Mouse (Mus musculus) inflammation-experienced regulatory T-cells, adult 6 months (primary cell): ENCODE data around the gene Spo11. TPM values are rescaled to one million over a fixed set of nuclear protein-coding genes. Genes with fewer than 3 reads are reported as not detected.
A peak's percentile ranks its signal among the peaks of the same experiment; 100 is the strongest.

ENCODE experiments used
- ATAC-seq: one replicate; pipeline ENCODE4 v1.8.0; 2017
- polyA plus RNA-seq, 3 experiments: library from polyadenylated mRNA; unstranded; fragments of 100-300 nt; shearing (Covaris generic); gene quantifications; one replicate each; pipeline ENCODE4 v1.2.1; 2017

Gene Spo11
- 1 to 10 TPM; 4.6 to 6.3 (median 6.0) TPM for polyA plus RNA-seq

DNA sequence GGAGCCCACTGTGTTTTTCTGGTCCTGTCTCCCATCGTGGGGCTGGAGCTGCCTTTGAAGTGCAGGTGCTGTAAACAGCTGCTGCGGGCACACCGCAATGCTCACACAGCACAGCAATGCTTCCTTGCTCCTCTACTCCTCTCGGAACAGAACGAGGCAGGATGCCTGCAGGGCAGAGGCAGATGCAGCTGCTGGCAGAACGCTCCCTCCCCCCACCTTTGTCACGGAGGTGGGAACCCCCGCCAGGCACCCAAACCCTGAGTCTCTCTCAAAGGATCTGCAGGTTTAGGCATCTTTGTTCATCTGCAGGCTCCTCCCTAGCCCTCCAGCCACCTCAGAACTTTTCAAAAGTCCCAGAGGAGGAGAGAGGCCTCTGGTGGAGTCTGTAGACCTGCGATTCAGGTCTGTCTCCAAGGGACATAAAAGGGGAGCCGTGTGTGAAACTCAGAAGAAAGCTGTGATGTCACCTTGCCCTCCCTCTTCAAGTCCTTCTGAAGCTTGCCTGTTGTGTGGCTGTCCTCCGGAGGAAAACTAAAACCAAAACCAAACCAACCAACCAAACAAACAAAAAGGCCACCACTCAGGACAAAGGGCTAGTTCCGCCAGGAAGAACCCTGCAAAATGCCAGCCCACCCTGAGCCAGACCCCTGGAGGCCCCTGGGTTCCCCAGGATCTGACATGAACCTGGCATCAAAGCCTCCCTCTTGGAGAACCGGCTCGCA lies at the start of gene Spo11:
Gene Spo11, plus strand, starts transcription at position 292 of the 722 bp plus-strand sequence.
- peak; percentile 78 for ATAC-seq

DNA sequence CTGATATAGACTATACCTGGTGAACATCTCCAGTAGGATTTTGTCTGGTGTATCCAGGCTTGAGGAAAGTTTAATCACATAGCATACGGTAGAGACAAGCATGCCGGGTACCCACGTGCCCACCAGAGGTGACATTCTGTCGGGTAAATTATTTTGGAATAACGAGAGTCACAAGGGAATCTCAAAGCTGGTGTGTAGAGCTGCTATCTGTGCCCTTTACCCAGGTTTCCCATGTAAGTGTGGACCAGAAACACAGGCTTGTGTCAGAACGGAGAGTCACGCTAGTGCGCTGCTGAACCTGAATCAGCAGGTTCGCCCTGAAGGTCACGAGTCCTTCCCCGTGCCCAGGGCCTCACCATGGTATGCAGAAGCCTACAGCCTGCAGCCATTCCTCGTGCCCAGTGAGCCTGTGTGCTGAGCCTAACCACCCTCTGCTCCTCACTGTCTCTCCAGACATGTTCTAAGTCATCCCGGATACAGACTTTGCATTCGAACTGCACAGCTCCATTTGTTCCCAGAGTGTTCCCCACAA lies 47.5 kb upstream of the Spo11 start:
- no peak for ATAC-seq

GRCm38 (mm10) chr2:172931137-172931898 lies 46.2 kb upstream of the Spo11 start:
- ATAC-seq = no peak

DNA sequence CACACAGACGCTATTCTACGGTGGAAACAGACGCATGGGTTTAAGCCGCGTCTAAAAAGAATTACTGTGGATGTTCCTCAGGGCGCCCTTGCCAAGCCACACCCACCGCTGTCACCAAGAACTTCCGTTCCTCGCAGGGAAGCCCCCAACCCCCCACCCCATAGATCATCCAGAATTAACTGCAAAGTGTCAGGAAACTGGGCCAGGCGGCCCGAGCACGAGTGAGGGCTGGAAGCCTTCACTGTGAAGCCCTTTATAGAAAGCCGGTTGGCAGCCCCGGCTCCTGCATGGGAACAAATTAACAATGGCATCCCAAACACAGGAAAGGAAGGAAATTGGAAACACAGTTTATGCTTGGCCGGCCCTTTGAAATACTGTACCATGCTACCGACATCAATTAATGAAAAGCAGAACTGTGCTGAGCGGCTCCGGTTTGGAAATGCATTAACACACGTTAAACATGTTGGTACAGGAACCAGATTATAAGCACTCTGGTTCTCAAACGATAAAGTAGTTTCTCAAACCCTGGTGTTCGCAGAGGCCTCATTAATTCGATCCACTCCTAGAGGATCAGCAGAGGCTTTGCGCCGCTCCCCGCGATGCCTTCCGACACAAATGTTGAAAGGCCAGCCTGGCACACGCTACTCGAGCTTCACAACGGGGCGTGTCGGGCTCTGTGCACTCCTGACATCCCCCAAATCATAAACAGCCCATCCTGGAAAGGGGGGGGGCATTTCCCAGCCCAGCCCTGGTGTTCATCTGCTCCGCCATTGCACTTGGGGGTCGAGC lies 43.7 kb upstream of the Spo11 start:
- ATAC-seq = no peak

DNA sequence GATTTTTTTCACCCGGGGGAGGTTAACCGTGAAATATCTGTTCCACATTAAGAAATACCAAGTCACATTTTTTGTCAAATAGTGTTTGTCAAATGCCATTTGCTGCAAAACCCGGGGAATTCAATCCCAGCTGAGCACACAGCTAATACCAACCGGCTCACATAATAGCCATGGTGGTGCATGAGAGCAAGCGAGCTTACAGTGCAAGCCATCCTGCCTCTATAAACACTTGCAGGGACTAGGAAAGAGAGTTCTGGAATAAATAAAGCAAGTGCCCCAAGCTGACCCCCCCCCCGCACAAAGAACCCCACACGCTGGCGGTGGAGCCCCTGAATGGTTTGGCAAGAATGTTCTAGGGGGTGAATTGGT lies 43.1 kb upstream of the Spo11 start:
- ATAC-seq = no peak

DNA sequence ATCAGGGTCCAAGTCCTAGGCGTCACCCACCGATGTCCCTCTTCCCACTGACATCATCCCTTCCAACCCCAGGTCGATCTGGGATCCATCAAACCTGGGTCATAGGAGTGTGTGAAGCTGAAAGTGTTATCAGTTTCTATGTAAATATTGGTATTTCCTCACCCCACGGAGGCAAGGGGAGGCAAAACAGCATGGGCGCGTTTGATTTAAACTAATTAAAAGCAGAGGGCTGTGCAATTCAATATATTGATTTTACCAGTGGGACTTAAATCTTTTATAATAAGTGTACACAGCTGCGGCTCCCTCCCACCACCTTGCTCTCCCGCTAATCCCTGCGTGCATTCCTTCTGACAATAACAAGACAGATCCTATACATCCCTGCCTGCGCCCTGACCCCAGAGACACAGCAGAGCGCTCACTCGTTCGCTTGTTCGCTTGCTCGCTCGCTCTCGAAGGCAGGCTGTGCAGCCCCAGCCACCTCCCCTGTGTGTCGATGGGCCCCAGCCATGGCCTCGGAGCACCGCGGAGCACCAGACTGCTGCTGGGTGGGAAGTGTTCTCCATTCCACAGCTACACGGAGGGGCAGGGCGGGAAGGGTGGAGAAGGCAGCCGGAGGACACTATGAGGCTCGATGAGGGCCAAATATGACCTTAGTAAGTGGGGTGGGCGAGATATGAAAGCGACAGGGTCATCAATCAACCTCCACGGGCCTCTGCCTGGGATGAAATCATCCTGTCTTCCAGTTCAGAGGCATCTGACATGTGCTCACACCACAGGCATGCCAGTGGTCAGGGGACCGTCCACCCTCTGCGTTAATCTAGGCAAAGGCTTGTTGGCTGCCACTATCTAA lies 42.4 kb upstream of the Spo11 start:
- no peak for ATAC-seq

DNA sequence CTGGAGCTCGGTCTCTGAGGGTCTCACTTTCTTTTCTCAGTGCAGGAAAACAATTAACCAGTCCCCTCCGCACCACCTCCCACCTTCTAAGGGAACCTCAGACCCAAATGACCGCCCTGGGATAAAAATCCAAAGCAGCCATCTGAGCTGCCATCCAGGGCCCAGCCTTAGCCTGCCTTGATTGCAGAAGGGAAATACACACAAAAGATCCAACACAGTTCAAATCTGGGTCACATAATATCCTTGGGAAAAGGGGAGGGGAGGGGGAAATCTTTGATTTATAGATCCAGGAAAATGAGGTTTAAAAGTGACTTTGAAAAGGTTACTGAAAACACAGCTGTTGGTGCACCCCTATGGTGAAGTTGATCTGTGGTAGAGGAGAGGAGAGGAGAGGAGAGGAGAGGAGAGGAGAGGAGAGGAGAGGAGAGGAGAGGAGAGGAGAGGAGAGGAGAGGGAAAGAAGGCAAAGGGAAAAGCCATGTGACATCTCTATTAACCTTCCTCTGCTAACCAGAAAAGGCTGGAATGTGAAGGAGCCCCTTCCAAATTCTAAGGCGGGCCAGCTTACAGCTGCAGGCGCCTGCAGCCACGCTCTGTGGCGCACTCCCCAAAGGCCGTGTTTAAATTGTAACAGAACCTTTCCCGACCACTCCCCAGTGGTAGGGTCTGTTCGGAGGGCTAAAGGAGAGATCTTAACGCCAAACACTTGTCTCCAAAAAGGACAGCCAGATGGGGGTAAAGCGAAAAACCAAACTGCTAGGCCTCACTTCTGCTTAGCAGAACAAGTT lies 41.5 kb upstream of the Spo11 start:
- no peak for ATAC-seq

DNA sequence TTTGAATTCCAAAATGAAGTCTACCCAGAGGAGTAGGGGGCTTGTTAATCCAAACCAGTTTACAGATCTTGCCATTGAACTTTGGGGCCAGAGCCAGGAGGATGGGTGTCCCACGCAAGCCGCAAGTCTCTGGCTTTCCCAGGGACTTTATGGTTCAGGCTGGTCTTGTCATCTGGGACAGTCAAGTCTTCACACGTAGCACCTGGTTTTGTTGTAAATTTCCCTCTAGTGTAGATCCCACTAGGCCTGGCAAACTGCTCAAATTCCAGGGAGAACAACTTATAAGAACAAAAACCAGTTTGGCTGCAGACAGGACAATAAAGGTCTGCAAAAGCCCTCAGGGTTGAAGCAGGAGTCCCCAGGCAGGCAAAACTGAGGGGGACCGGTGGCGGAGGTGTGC lies 40.7 kb upstream of the Spo11 start:
- ATAC-seq = no peak

DNA sequence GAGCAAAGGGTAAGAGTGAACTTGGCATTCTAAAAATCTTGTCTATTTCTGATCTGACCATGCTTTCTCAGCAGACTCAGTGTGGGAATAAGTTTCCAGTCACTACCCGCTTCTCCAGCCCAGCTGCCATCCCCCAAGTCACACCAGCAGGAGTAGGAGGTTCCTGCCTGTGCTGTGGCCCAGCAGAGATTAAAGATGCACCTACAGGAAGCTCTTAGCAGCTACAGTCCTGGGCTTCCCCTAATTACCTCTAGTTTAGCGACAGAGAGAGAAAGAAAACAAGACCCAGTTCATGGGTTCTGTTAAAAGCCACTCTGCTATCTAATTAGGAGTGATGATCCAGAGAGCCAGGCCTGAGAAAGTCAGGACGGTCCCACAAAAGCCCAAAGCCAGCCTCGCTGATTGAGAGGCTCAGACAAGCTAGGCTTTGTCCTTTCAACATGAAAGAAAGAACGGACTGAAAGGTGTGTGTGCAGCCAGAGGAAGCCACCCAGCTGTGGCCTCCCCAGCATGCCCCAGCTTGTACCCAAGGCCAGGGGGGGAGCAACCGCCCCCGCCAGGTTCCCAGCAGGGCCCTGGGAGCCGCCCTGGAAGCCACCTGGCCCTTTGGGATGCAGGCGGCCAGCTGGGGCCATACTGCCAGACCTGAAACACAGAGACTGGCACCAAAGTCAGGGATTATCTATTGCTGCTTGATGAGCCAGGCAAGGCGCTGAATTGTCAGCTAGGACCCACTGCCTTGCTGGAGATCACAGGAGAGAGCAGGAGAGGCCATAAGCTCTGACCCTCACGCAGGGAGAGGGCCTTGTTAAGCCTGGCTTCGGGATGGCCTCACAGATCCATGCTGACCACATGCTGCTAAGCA lies 39.9 kb upstream of the Spo11 start:
- peak; percentile 77 for ATAC-seq

- peak; percentile 7 for ATAC-seq
Measured at GRCm38 (mm10) chr2:172938761-172939638, 38.5 kb upstream of the Spo11 start.

- no peak for ATAC-seq
Measured at GRCm38 (mm10) chr2:172939639-172940002, 37.9 kb upstream of the Spo11 start.

GRCm38 (mm10) chr2:172940003-172940798 lies 37.3 kb upstream of the Spo11 start, which contains the start of gene Bmp7:
Gene Bmp7, minus strand, starts transcription at chr2:172940321.
- peak; percentile 63 for ATAC-seq

GRCm38 (mm10) chr2:172940799-172941163 lies 36.7 kb upstream of the Spo11 start:
- no peak for ATAC-seq

GRCm38 (mm10) chr2:172949051-172949450 lies 28.4 kb upstream of the Spo11 start:
- ATAC-seq = no peak

- ATAC-seq = no peak
Measured at GRCm38 (mm10) chr2:172950119-172950676, 27.3 kb upstream of the Spo11 start.

GRCm38 (mm10) chr2:172950722-172951121 lies 26.8 kb upstream of the Spo11 start:
- ATAC-seq = no peak

DNA sequence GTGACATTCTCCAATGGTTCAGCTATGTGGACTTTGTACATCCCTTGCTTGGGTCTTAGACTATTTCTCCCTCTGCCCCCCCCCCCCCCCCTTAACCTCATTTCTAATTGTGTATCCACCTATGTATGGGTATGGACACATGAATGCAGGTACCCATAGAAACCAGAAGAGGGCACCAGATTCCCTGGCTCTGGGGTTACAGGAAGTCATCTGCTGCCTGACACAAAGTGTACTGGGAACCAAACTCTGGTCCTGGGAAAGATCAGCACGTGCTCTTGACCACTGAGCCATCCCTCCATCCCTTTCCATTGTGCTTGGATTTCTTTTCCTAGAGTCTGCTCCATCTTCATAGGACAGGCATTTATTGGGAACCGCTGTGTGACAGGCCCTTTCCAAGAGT lies 25.5 kb upstream of the Spo11 start:
- no peak for ATAC-seq

GRCm38 (mm10) chr2:172958579-172958978 lies 18.9 kb upstream of the Spo11 start:
- no peak for ATAC-seq
